Mouse (Mus musculus): Measurements from ENCODE around the gene Foxp1. TPM values are rescaled to one million over a fixed set of nuclear protein-coding genes. Genes with fewer than 3 reads are reported as not detected.

The Foxp1 gene
- polyA plus RNA-seq, 1 experiment from 2014 or later: 57.8 TPM

- H3K4me1 ChIP-seq: peaks cover 40% of the 10 kb centered on the region
- H3K36me3 ChIP-seq (replicated peaks): no peaks in the 10 kb centered on the region; the same call in 1 of the 2 replicates
- H3K9me3 ChIP-seq: no peaks in the 10 kb centered on the region
- no peaks in the 10 kb centered on the region for H3K27me3 ChIP-seq (ENCODE audit: poor library complexity, severe bottlenecking)
- 65% methylated on average over 3 of the region's 3 CpGs for WGBS
- DNase-seq (ENCODE audit: extremely low spot score, low spot score): no peak
- H3K4me3 ChIP-seq: no peak overlapping the region
- no peak overlapping the region for H3K27ac ChIP-seq
Measured at GRCm38 (mm10) chr6:99310171-99310500, 212.4 kb downstream of the Foxp1 start.

- 84% methylated on average over 14 of the region's 14 CpGs for WGBS
- peaks cover 36% of the 10 kb centered on the region for H3K4me1 ChIP-seq
- DNase-seq (ENCODE audit: extremely low spot score, low spot score): no peak
- no peaks in the 10 kb centered on the region; the same call in 1 of the 2 replicates for H3K36me3 ChIP-seq (replicated peaks)
- no peak overlapping the region for H3K4me3 ChIP-seq
- no peaks in the 10 kb centered on the region for H3K27me3 ChIP-seq (ENCODE audit: poor library complexity, severe bottlenecking)
- no peaks in the 10 kb centered on the region for H3K9me3 ChIP-seq
- 0 out of 2 replicates have a peak overlapping the region, but pooled peaks have one; percentile 16 for H3K27ac ChIP-seq
Measured at GRCm38 (mm10) chr6:99309466-99310170, 212.9 kb downstream of the Foxp1 start.

GRCm38 (mm10) chr6:99305751-99306150 lies 216.8 kb downstream of the Foxp1 start:
- no peak overlapping the region for H3K4me3 ChIP-seq
- H3K9me3 ChIP-seq: no peaks in the 10 kb centered on the region
- peaks cover 31% of the 10 kb centered on the region for H3K4me1 ChIP-seq
- H3K36me3 ChIP-seq (replicated peaks): no peaks in the 10 kb centered on the region; the same call in 1 of the 2 replicates
- whole genome bisulfite sequencing: 92% methylated on average over 3 of the region's 3 CpGs
- no peak overlapping the region for H3K27ac ChIP-seq
- no peaks in the 10 kb centered on the region for H3K27me3 ChIP-seq (ENCODE audit: poor library complexity, severe bottlenecking)
- no peak for DNase-seq (ENCODE audit: extremely low spot score, low spot score)

GRCm38 (mm10) chr6:99305236-99305635 lies 217.3 kb downstream of the Foxp1 start:
- H3K27ac ChIP-seq: no peak overlapping the region
- H3K4me3 ChIP-seq: no peak overlapping the region
- H3K9me3 ChIP-seq: no peaks in the 10 kb centered on the region
- no peak for DNase-seq (ENCODE audit: extremely low spot score, low spot score)
- 93% methylated on average over 3 of the region's 3 CpGs for WGBS
- H3K4me1 ChIP-seq: peaks cover 26% of the 10 kb centered on the region
- no peaks in the 10 kb centered on the region; the same call in 1 of the 2 replicates for H3K36me3 ChIP-seq (replicated peaks)
- H3K27me3 ChIP-seq (ENCODE audit: poor library complexity, severe bottlenecking): no peaks in the 10 kb centered on the region

GRCm38 (mm10) chr6:99302662-99303435 lies 219.7 kb downstream of the Foxp1 start:
- H3K4me1 ChIP-seq: peaks cover 16% of the 10 kb centered on the region

GRCm38 (mm10) chr6:99301923-99302322 lies 220.6 kb downstream of the Foxp1 start:
- no peak overlapping the region for H3K4me3 ChIP-seq
- no peak for DNase-seq (ENCODE audit: extremely low spot score, low spot score)
- H3K4me1 ChIP-seq: peaks cover 16% of the 10 kb centered on the region
- no peak overlapping the region for H3K27ac ChIP-seq
- H3K27me3 ChIP-seq (ENCODE audit: poor library complexity, severe bottlenecking): no peaks in the 10 kb centered on the region
- H3K9me3 ChIP-seq: no peaks in the 10 kb centered on the region
- WGBS: 89% methylated on average over 8 of the region's 8 CpGs
- H3K36me3 ChIP-seq (replicated peaks): no peaks in the 10 kb centered on the region; the same call in 1 of the 2 replicates

More at GRCm38 (mm10) chr6:99302662-99303435, 219.7 kb downstream of the Foxp1 start:
- WGBS: 88% methylated on average over 6 of the region's 6 CpGs
- Histone ChIP-seq H3K27ac (no peak overlapping the region), H3K27me3 (ENCODE audit: poor library complexity, severe bottlenecking) (no peaks in the 10 kb centered on the region), H3K4me3 (no peak overlapping the region), H3K36me3 (replicated peaks) (no peaks in the 10 kb centered on the region; the same call in 1 of the 2 replicates), H3K9me3 (no peaks in the 10 kb centered on the region)
- no peak for DNase-seq (ENCODE audit: extremely low spot score, low spot score)

GRCm38 (mm10) chr6:99300235-99300634 lies 222.3 kb downstream of the Foxp1 start:
- no peak for DNase-seq (ENCODE audit: extremely low spot score, low spot score)
- Histone ChIP-seq H3K36me3 (replicated peaks) (no peaks in the 10 kb centered on the region), H3K4me1 (peaks cover 16% of the 10 kb centered on the region), H3K27ac (no peak overlapping the region), H3K27me3 (ENCODE audit: poor library complexity, severe bottlenecking) (no peaks in the 10 kb centered on the region), H3K9me3 (no peaks in the 10 kb centered on the region), H3K4me3 (no peak overlapping the region)
- WGBS: 93% methylated on average over 6 of the region's 6 CpGs

- Histone ChIP-seq H3K9me3 (no peaks in the 10 kb centered on the region), H3K27me3 (ENCODE audit: poor library complexity, severe bottlenecking) (no peaks in the 10 kb centered on the region), H3K4me1 (peaks cover 16% of the 10 kb centered on the region), H3K4me3 (no peak overlapping the region), H3K27ac (no peak overlapping the region), H3K36me3 (replicated peaks) (no peaks in the 10 kb centered on the region)
- no peak for DNase-seq (ENCODE audit: extremely low spot score, low spot score)
- 89% methylated on average over 14 of the region's 14 CpGs for WGBS
Measured at GRCm38 (mm10) chr6:99299196-99299595, 223.3 kb downstream of the Foxp1 start.

GRCm38 (mm10) chr6:99297535-99297934 lies 225.0 kb downstream of the Foxp1 start:
- 91% methylated on average over 5 of the region's 5 CpGs for WGBS
- no peaks in the 10 kb centered on the region for H3K9me3 ChIP-seq
- H3K4me1 ChIP-seq: peaks cover 16% of the 10 kb centered on the region
- no peaks in the 10 kb centered on the region for H3K36me3 ChIP-seq (replicated peaks)
- no peaks in the 10 kb centered on the region for H3K27me3 ChIP-seq (ENCODE audit: poor library complexity, severe bottlenecking)
- DNase-seq (ENCODE audit: extremely low spot score, low spot score): no peak
- H3K27ac ChIP-seq: no peak overlapping the region
- no peak overlapping the region for H3K4me3 ChIP-seq

- Histone ChIP-seq H3K36me3 (replicated peaks) (no peaks in the 10 kb centered on the region), H3K27ac (no peak overlapping the region), H3K27me3 (ENCODE audit: poor library complexity, severe bottlenecking) (no peaks in the 10 kb centered on the region), H3K4me1 (peaks cover 6% of the 10 kb centered on the region; the same call in 1 of the 2 replicates), H3K4me3 (no peak overlapping the region), H3K9me3 (no peaks in the 10 kb centered on the region)
- 92% methylated on average over 8 of the region's 8 CpGs for WGBS
- DNase-seq (ENCODE audit: extremely low spot score, low spot score): no peak
Measured at GRCm38 (mm10) chr6:99295495-99295894, 227.0 kb downstream of the Foxp1 start.

- H3K27me3 ChIP-seq (ENCODE audit: poor library complexity, severe bottlenecking): no peaks in the 10 kb centered on the region
- peaks cover 14% of the 10 kb centered on the region for H3K4me1 ChIP-seq
- no peaks in the 10 kb centered on the region for H3K9me3 ChIP-seq
- H3K36me3 ChIP-seq (replicated peaks): no peaks in the 10 kb centered on the region
- no peak overlapping the region for H3K4me3 ChIP-seq
- 82% methylated on average over 4 of the region's 4 CpGs for WGBS
- H3K27ac ChIP-seq: no peak overlapping the region
- no peak for DNase-seq (ENCODE audit: extremely low spot score, low spot score)
Measured at GRCm38 (mm10) chr6:99289220-99289619, 233.3 kb downstream of the Foxp1 start.

GRCm38 (mm10) chr6:99285026-99285425 lies 237.5 kb downstream of the Foxp1 start:
- no peak overlapping the region for H3K27ac ChIP-seq
- peaks cover 25% of the 10 kb centered on the region for H3K4me1 ChIP-seq
- no peaks in the 10 kb centered on the region for H3K27me3 ChIP-seq (ENCODE audit: poor library complexity, severe bottlenecking)
- no peaks in the 10 kb centered on the region for H3K9me3 ChIP-seq
- H3K4me3 ChIP-seq: no peak overlapping the region
- 67% methylated on average over 3 of the region's 3 CpGs for WGBS
- H3K36me3 ChIP-seq (replicated peaks): no peaks in the 10 kb centered on the region
- no peak for DNase-seq (ENCODE audit: extremely low spot score, low spot score)

- H3K4me3 ChIP-seq: no peak overlapping the region
- no peak for DNase-seq (ENCODE audit: extremely low spot score, low spot score)
- WGBS: 86% methylated on average over 4 of the region's 4 CpGs
Measured at GRCm38 (mm10) chr6:99284019-99284418, 238.5 kb downstream of the Foxp1 start.

More at GRCm38 (mm10) chr6:99284019-99284418, 238.5 kb downstream of the Foxp1 start:
- Histone ChIP-seq H3K9me3 (no peaks in the 10 kb centered on the region), H3K27ac (no peak overlapping the region), H3K4me1 (peaks cover 25% of the 10 kb centered on the region), H3K36me3 (replicated peaks) (no peaks in the 10 kb centered on the region), H3K27me3 (ENCODE audit: poor library complexity, severe bottlenecking) (no peaks in the 10 kb centered on the region)

All from forebrain, embryonic 10.5 days (tissue).